In the genomic region with DNA sequence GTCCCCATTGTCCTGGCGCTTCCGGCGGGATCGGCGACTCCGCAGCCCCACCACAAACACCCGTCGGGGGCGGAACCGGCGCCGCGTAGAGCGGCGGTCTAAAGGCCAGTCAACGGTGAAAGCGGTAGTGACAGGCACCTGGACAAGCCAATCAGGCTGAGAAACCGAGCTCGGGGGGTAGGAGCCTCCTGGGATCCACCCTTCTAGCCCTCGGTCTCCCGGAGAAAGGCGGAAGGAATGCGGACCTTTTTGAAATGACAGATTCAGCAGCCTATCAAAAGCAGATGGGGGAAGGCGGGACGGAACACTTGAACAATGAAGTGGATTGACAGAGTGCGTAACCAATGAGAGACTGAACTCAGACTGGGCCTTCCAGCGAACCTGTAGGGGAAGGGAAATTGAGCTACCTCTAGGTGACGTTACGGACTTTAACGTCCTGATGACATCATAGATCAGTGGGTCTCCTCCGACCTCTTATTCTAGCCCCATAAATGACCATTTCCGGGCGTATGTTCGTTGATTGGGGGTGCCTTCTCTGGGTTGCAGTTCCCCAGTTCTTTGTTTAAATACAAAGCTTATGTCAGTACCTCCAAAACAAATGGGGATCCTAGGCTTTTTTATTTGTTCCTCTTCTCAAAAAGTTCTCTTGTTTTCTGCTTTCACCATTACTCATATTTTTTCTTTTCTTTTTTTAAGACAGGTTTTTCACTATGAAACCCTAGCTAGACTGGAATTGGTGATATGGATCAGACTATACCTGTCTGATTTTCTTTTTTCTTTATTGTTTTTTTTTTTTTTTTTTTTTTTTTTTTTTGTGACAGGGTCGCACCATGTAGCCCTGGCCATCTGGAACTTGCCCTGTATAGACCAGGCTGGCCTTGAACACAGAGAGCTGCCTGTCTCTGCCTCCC, we compare ENCODE assay signal across 7 mouse cellular contexts. TPM values are rescaled to one million over a fixed set of nuclear protein-coding genes. Genes with fewer than 3 reads are reported as not detected.
DNase-seq lines count a peak whose midpoint lies in the region; ATAC-seq and TF ChIP-seq lines count a peak whose summit lies in the region.

TSS of gene Rab11b (minus strand) at position 276 of the 911 bp plus-strand sequence.

- peaks cover 29% of the 10 kb centered on the region for H3K36me3 ChIP-seq in embryonic facial prominence, embryonic 10.5 days (replicated peaks)
- H3K36me3 ChIP-seq in intestine, postnatal 0 days (ENCODE audit: control insufficient read depth, insufficient read depth): no peaks in the 10 kb centered on the region; the same call in none of the 2 replicates
- H3K36me3 ChIP-seq in midbrain, embryonic 12.5 days: peaks cover 11% of the 10 kb centered on the region; the same call in 1 of the 2 replicates
- H3K36me3 ChIP-seq in small intestine, adult 2 months (ENCODE audit: control insufficient read depth, insufficient read depth, low read length): 0 out of 2 replicates have a peak, but pooled peaks cover 2% of the 10 kb centered on the region

- H3K4me3 ChIP-seq in embryonic facial prominence, embryonic 10.5 days: peak within 1 kb of the TSS; percentile 93
- H3K4me3 ChIP-seq in intestine, postnatal 0 days (ENCODE audit: low read depth, low read length): peak within 1 kb of the TSS; percentile 66
- peak within 1 kb of the TSS; percentile 87 for H3K4me3 ChIP-seq in midbrain, embryonic 12.5 days
- H3K4me3 ChIP-seq in small intestine, adult 2 months (ENCODE audit: low read depth, low read length): peak within 1 kb of the TSS; percentile 96

- H3K4me1 ChIP-seq in embryonic facial prominence, embryonic 10.5 days: peaks cover 43% of the 10 kb centered on the region
- peaks cover 23% of the 10 kb centered on the region for H3K4me1 ChIP-seq in intestine, postnatal 0 days (replicated peaks; ENCODE audit: control insufficient read depth, insufficient read depth, low read length)
- peaks cover 36% of the 10 kb centered on the region for H3K4me1 ChIP-seq in midbrain, embryonic 12.5 days
- peaks cover 30% of the 10 kb centered on the region for H3K4me1 ChIP-seq in small intestine, adult 2 months (ENCODE audit: control insufficient read depth, insufficient read depth, insufficient read length, low read length)

- peak; percentile 99 for DNase-seq in adrenal gland, postnatal 10 days
- DNase-seq in embryonic facial prominence, embryonic 10.5 days (ENCODE audit: low spot score): peak; percentile 99
- peak; percentile 100 for DNase-seq in gonadal fat pad, adult 2 months (ENCODE audit: low read depth)
- DNase-seq in left cerebral cortex, postnatal 4 days: peak; percentile 99

- TF ChIP-seq CTCF in intestine, postnatal 0 days (IDR thresholded peaks at IDR 0.05; ENCODE audit: low read depth): peak; percentile 30; the same call in 1 of the 2 replicates
- TF ChIP-seq CTCF in small intestine, adult 2 months (IDR thresholded peaks at IDR 0.05; ENCODE audit: extremely low read depth, insufficient read length, insufficient replicate concordance, low read depth, low read length): no peak

- peak; percentile 64 for TF ChIP-seq POLR2A in small intestine, adult 2 months (IDR thresholded peaks at IDR 0.05; ENCODE audit: low read depth, low read length)

- intact Hi-C loops in left cerebral cortex, postnatal 4 days (cut with DNase I): no loop called here

- H3K27ac ChIP-seq in embryonic facial prominence, embryonic 10.5 days (replicated peaks): peak within 1 kb of the TSS; percentile 100
- H3K27ac ChIP-seq in intestine, postnatal 0 days (ENCODE audit: low read depth, low read length): peak within 1 kb of the TSS; percentile 99
- peak within 1 kb of the TSS; percentile 99 for H3K27ac ChIP-seq in midbrain, embryonic 12.5 days (replicated peaks)
- H3K27ac ChIP-seq in small intestine, adult 2 months (ENCODE audit: insufficient read depth, low read depth, low read length): peak within 1 kb of the TSS; percentile 100

- H3K27me3 ChIP-seq in embryonic facial prominence, embryonic 10.5 days (replicated peaks; ENCODE audit: low read depth, poor library complexity, severe bottlenecking): no peaks in the 10 kb centered on the region
- H3K27me3 ChIP-seq in intestine, postnatal 0 days (replicated peaks; ENCODE audit: control insufficient read depth, insufficient read depth, low read length): no peaks in the 10 kb centered on the region
- H3K27me3 ChIP-seq in midbrain, embryonic 12.5 days: no peaks in the 10 kb centered on the region
- no peaks in the 10 kb centered on the region for H3K27me3 ChIP-seq in small intestine, adult 2 months (ENCODE audit: control insufficient read depth, insufficient read depth, low read length)

- peak within 1 kb of the TSS; percentile 87 for H3K9ac ChIP-seq in intestine, postnatal 0 days (ENCODE audit: low read depth, low read length)
- peak within 1 kb of the TSS; percentile 98 for H3K9ac ChIP-seq in midbrain, embryonic 12.5 days (replicated peaks)

- H3K4me2 ChIP-seq in intestine, postnatal 0 days (replicated peaks; ENCODE audit: low read depth): peak within 1 kb of the TSS; percentile 70
- peak within 1 kb of the TSS; percentile 87 for H3K4me2 ChIP-seq in midbrain, embryonic 12.5 days (replicated peaks)

- peak; percentile 99 for ATAC-seq in intestine, postnatal 0 days
- peak; percentile 100 for ATAC-seq in midbrain, embryonic 12.5 days (ENCODE audit: low FRiP score, low read depth)

- no peaks in the 10 kb centered on the region for H3K9me3 ChIP-seq in embryonic facial prominence, embryonic 10.5 days
- no peaks in the 10 kb centered on the region for H3K9me3 ChIP-seq in intestine, postnatal 0 days (ENCODE audit: control insufficient read depth)
- no peaks in the 10 kb centered on the region for H3K9me3 ChIP-seq in midbrain, embryonic 12.5 days

- 3% methylated on average over 35 of the region's 35 CpGs for WGBS in embryonic facial prominence, embryonic 10.5 days
- 3% methylated on average over 35 of the region's 35 CpGs for WGBS in intestine, postnatal 0 days
- WGBS in midbrain, embryonic 12.5 days: 3% methylated on average over 35 of the region's 35 CpGs
- WGBS in small intestine, adult 2 months: 2% methylated on average over 35 of the region's 35 CpGs

RNA-seq across cellular contexts. Expression of gene Rab11b, which starts in this region (rescaled TPM):
- 100 to 1,000 TPM; 213 to 245 TPM for total RNA-seq in adrenal gland, postnatal 10 days (2021)
- polyA plus RNA-seq in embryonic facial prominence, embryonic 10.5 days (2016; fragmentation: Nextera tagmentation; extraction: Ambion mirVana): 342 and 347 TPM in 2 replicates
- 288 and 307 TPM in 2 replicates for polyA plus RNA-seq in gonadal fat pad, adult 2 months (2012; rRNA removed)
- 157 and 160 TPM in 2 replicates for polyA plus RNA-seq in intestine, postnatal 0 days (2015; fragmentation: Nextera tagmentation; extraction: Ambion mirVana)
- total RNA-seq in left cerebral cortex, postnatal 4 days (2021): 100 to 1,000 TPM; 361 to 382 TPM
- 422 and 447 TPM in 2 replicates for polyA plus RNA-seq in midbrain, embryonic 12.5 days (2016; fragmentation: Nextera tagmentation; extraction: Ambion mirVana)
- 171 and 431 TPM in 2 replicates for polyA plus RNA-seq in small intestine, adult 2 months (2012; rRNA removed)

Comparison
In these comparisons a context has a peak if more than half of its experiments do, and no peak if none do; other contexts are left out.
1. Peak in every context shown above with its lines: DNase-seq, ATAC-seq, H3K4me3 ChIP-seq and H3K27ac ChIP-seq.